Mouse (Mus musculus) bone marrow, adult 2 months (tissue): Measurements from ENCODE around the gene Sod2.

Experiments used
- CTCF ChIP-seq: fragments of 200-500 bp; IDR thresholded peaks from 2 replicates; pipeline ENCODE4 v1.5.1; 2011; ENCODE audit warnings: low read length, control low read depth; ENCODE audit not compliant: control insufficient read depth, insufficient read depth
- POLR2A ChIP-seq: fragments of 200-500 bp; IDR thresholded peaks from 2 replicates; pipeline ENCODE4 v1.6.1; 2011; ENCODE audit warnings: low read depth, mild to moderate bottlenecking, control low read depth, low read length, borderline replicate concordance; ENCODE audit not compliant: control insufficient read depth

DNA sequence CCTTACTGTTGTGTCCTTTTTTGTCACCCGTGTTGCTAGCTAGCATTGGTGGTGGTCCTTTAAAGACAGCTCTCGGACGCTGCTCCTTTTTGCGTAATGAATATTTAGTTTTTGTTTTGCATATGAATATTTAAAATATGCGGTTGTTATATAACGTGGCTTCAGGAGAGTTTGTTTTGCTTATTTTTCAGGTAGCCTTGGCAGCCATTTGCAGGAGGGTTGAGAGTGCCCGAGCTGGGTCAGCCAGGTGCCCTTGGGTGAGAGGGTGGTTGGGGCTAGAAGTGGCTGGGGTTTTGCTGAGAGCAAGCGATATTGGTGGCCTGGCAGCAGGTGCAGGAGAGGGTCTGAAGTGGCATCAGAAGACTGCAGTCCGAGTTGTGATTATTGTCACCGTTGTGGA lies 1.9 kb downstream of the Sod2 start:
- TF ChIP-seq CTCF (no peak), POLR2A (no peak)
